Mouse (Mus musculus) heart, postnatal 0 days (tissue): ENCODE measurements around the gene Nfia.

Experiments used
- CTCF ChIP-seq: IDR thresholded peaks from 2 replicates; pipeline ENCODE4 v1.5.1; 2016; ENCODE audit warnings: antibody characterized with exemption, control low read depth, low read depth
- EP300 ChIP-seq: IDR thresholded peaks from 2 replicates; pipeline ENCODE4 v1.6.1; 2016; ENCODE audit warnings: antibody characterized with exemption, low read depth

GRCm38 (mm10) chr4:98055036-98055435 lies 282.5 kb downstream of the Nfia start:
- TF ChIP-seq CTCF (no peak), EP300 (no peak)
